15 mouse cellular contexts compared by ENCODE assay signal in the genomic region with DNA sequence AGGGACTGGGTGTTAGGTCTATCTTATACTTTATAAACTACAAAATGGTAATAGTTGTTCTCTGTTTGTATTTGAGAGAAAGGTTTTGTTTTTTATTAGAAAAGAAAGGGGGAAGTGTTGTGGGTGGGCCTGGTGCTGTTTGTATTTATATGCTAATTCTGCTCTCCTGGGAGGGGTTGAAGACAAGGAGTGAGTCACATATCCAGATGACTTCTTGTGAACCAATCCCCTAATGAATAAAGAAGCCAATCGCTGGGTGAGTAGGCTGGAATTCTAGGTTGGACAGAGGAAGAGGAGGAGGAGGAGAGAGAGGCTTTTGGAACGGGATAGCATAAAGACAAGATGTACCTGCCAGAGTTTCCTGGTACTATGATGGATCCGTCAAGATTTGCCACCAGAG.
"Had no signal": no experiment of that assay in that cellular context is flagged by ENCODE, and none has a peak within 500 bp of the region (broad histone marks: within the 10 kb centered on the region; RNA-seq: fewer than 3 reads in every experiment).

No protein-coding gene starts in this region.

- H3K27ac ChIP-seq: lung, embryonic 15.5 days; macrophage; midbrain, embryonic 13.5 days; midbrain, embryonic 15.5 days; neural tube, embryonic 12.5 days had no signal

- DNase-seq: lung, adult 2 months; lung, postnatal 14 days; lung, postnatal 36 days; right cerebral cortex, postnatal 14 days; right cerebral cortex, postnatal 4 days; spleen, adult 18-20 months; thymus, adult 18-20 months; thymus, postnatal 14 days; thymus, postnatal 36 days had no signal

- H3K4me3 ChIP-seq: lung, embryonic 15.5 days; megakaryocyte, embryonic 14.5 days; midbrain, embryonic 13.5 days; midbrain, embryonic 15.5 days; neural tube, embryonic 12.5 days had no signal
